Mouse (Mus musculus) yolk sac, embryonic 10.5 days (tissue): ENCODE measurements around the gene Nfkbia.

Experiments
- DNase-seq: peaks from one replicate; pipeline ENCODE4 v3.0.0-alpha.2; 2017; ENCODE audit warnings: low spot score

Gene Nfkbia

GRCm38 (mm10) chr12:55466088-55466701, 26.3 kb downstream of the Nfkbia start:
- no peak for DNase-seq

- no peak for DNase-seq
Observed at GRCm38 (mm10) chr12:55465401-55465983, 27.0 kb downstream of the Nfkbia start.

- no peak for DNase-seq
Observed at GRCm38 (mm10) chr12:55464846-55465361, 27.5 kb downstream of the Nfkbia start.

- DNase-seq = peak; percentile 32
Observed at GRCm38 (mm10) chr12:55463992-55464845, 28.2 kb downstream of the Nfkbia start.

GRCm38 (mm10) chr12:55463087-55463486, 29.4 kb downstream of the Nfkbia start:
- no peak for DNase-seq

GRCm38 (mm10) chr12:55462456-55462855, 30.0 kb downstream of the Nfkbia start:
- DNase-seq = no peak

- DNase-seq = no peak
Observed at GRCm38 (mm10) chr12:55461767-55462166, 30.7 kb downstream of the Nfkbia start.

- no peak for DNase-seq
Observed at GRCm38 (mm10) chr12:55460900-55461299, 31.5 kb downstream of the Nfkbia start.

GRCm38 (mm10) chr12:55459739-55460138, 32.7 kb downstream of the Nfkbia start:
- no peak for DNase-seq

- no peak for DNase-seq
Observed at GRCm38 (mm10) chr12:55456893-55457292, 35.6 kb downstream of the Nfkbia start.

- DNase-seq = no peak
Observed at GRCm38 (mm10) chr12:55456136-55456535, 36.3 kb downstream of the Nfkbia start.

- DNase-seq = no peak
Observed at GRCm38 (mm10) chr12:55455206-55455605, 37.2 kb downstream of the Nfkbia start.

- no peak for DNase-seq
Observed at GRCm38 (mm10) chr12:55453924-55454323, 38.5 kb downstream of the Nfkbia start.

GRCm38 (mm10) chr12:55452839-55453238, 39.6 kb downstream of the Nfkbia start:
- DNase-seq = no peak

GRCm38 (mm10) chr12:55450421-55450820, 42.0 kb downstream of the Nfkbia start:
- DNase-seq = no peak

GRCm38 (mm10) chr12:55449048-55449447, 43.4 kb downstream of the Nfkbia start:
- DNase-seq = no peak

GRCm38 (mm10) chr12:55448457-55448856, 44.0 kb downstream of the Nfkbia start:
- no peak for DNase-seq

GRCm38 (mm10) chr12:55447396-55447760, 45.1 kb downstream of the Nfkbia start:
- DNase-seq = no peak

- no peak for DNase-seq
Observed at GRCm38 (mm10) chr12:55446746-55447395, 45.6 kb downstream of the Nfkbia start.

GRCm38 (mm10) chr12:55446366-55446745, 46.1 kb downstream of the Nfkbia start:
- DNase-seq = no peak

- DNase-seq = no peak
Observed at GRCm38 (mm10) chr12:55445583-55445982, 46.9 kb downstream of the Nfkbia start.

GRCm38 (mm10) chr12:55444031-55444451, 48.4 kb downstream of the Nfkbia start:
- no peak for DNase-seq
